Mouse (Mus musculus): Measurements from ENCODE around the gene Mylpf. TPM values are rescaled to one million over a fixed set of nuclear protein-coding genes. Genes with fewer than 3 reads are reported as not detected.
"Not testable (repeated sequence)": the region's sequence is repeated elsewhere in the genome, so short reads cannot be mapped to it uniquely, and the experiment has no call there.

Mylpf gene
- polyA plus RNA-seq, 1 experiment from 2014 or later = 12.6 TPM

GRCm38 (mm10) chr7:127234777-127235176 lies 26.1 kb downstream of the Mylpf start:
- Histone ChIP-seq H3K9me3 (replicated peaks) (peaks cover 24% of the 10 kb centered on the region), H3K27ac (replicated peaks) (peak overlapping the region; percentile 100; the same call in 1 of the 2 replicates), H3K27me3 (ENCODE audit: low read depth, poor library complexity, severe bottlenecking) (no peaks in the 10 kb centered on the region), H3K4me1 (peaks cover 40% of the 10 kb centered on the region), H3K4me3 (peak overlapping the region; percentile 98), H3K36me3 (peaks cover 74% of the 10 kb centered on the region)
- 99% methylated on average over 2 of the region's 2 CpGs for WGBS
- DNase-seq (ENCODE audit: low spot score) = no peak

DNA sequence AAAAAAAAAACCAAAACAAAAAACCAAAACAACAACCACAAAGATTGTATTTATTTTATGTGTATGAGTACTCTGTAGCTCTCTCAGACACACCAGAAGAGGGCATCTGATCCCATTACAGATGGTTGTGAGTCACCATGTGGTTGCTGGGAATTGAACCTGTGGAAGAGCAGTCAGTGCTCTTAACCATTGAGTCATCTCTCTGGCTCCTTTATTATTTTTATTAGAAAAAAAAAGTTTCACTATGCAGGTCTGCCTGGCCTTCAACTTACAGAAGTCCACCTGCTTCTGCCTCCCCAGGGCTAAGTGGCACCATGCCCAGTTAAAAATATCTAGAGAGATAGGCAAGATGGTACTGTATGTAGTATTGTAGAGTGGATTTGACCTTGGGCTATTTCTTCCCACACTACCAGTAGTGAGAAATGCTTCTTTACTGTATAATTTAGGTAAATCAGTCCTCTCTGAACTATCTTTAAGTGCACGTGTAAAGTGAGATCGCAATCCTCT lies 34.7 kb downstream of the Mylpf start:
- H3K36me3 ChIP-seq = peaks cover 48% of the 10 kb centered on the region
- 32% methylated on average over 2 of the region's 2 CpGs for WGBS
- H3K27ac ChIP-seq (replicated peaks) = peak overlapping the region; percentile 96
- peaks cover 7% of the 10 kb centered on the region for H3K9me3 ChIP-seq (replicated peaks)
- peak overlapping the region; percentile 85 for H3K4me3 ChIP-seq
- no peaks in the 10 kb centered on the region for H3K27me3 ChIP-seq (ENCODE audit: low read depth, poor library complexity, severe bottlenecking)
- peaks cover 35% of the 10 kb centered on the region for H3K4me1 ChIP-seq
- DNase-seq (ENCODE audit: low spot score) = no peak

DNA sequence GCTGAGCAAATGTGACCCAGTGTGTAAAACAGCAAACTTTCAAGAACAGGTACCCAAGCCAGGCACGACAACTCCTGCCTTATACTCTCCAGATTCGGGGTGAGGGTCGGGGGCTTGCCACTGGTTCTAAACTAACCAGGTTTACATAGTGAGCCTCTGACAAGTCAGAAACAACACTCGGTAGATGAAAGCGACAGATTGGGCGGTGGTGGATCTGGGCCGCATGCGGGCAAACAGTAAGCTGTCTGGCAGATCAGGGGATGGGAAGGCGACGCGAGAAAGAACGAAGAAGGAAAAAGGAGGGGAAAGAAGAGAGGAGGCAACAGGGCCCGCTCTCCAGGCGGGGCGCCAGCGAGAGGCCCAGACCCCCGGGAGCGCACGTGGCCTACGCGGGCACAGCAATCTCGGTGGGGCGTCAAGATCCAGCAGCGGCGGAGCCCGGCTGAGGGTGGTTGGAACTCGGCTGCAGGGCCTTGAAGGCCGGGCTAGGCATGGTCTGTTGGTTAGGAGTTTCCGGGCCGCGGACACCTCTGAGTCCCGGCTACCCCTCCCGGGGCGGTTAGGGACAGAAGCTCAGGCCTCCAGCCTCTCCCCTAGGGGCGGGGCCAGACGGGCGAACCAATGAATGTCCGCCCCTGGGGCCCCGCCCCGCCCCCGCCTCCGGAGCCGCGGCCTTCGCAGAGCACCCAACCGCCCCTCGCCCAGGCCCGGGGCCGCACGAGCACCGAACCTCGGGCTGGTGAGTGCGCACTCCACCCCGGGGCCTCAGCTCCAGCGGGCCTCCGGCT lies 35.4 kb downstream of the Mylpf start, which contains the start of gene Zfp771:
TSS of gene Zfp771 (plus strand) at position 405 of the 788 bp plus-strand sequence.
- H3K36me3 ChIP-seq = peaks cover 46% of the 10 kb centered on the region
- H3K9me3 ChIP-seq (replicated peaks) = peaks cover 7% of the 10 kb centered on the region
- peaks cover 35% of the 10 kb centered on the region for H3K4me1 ChIP-seq
- peak within 1 kb of the TSS; percentile 96 for H3K27ac ChIP-seq (replicated peaks)
- no peaks in the 10 kb centered on the region for H3K27me3 ChIP-seq (ENCODE audit: low read depth, poor library complexity, severe bottlenecking)
- peak within 1 kb of the TSS; percentile 85 for H3K4me3 ChIP-seq
- DNase-seq (ENCODE audit: low spot score) = peak; percentile 94
- 1% methylated on average over 56 of the region's 56 CpGs for WGBS

- H3K27me3 ChIP-seq (ENCODE audit: low read depth, poor library complexity, severe bottlenecking) = no peaks in the 10 kb centered on the region
These were observed 36.2 kb downstream of the Mylpf start for GRCm38 (mm10) chr7:127244658-127245510.

GRCm38 (mm10) chr7:127250511-127250910 lies 41.8 kb downstream of the Mylpf start:
- not testable (repeated sequence) for H3K27me3 ChIP-seq (ENCODE audit: low read depth, poor library complexity, severe bottlenecking); DNase-seq (ENCODE audit: low spot score); H3K9me3 ChIP-seq (replicated peaks); H3K27ac ChIP-seq (replicated peaks); H3K4me3 ChIP-seq
- H3K4me1 ChIP-seq = peaks cover 33% of the 10 kb centered on the region
- 95% methylated on average over 8 of the region's 8 CpGs for WGBS
- peaks cover 60% of the 10 kb centered on the region for H3K36me3 ChIP-seq

More at GRCm38 (mm10) chr7:127244658-127245510, 36.2 kb downstream of the Mylpf start:
- Histone ChIP-seq H3K9me3 (replicated peaks) (peaks cover 7% of the 10 kb centered on the region), H3K36me3 (peaks cover 46% of the 10 kb centered on the region), H3K4me3 (peak overlapping the region; percentile 85), H3K27ac (replicated peaks) (peak overlapping the region; percentile 96), H3K4me1 (peaks cover 35% of the 10 kb centered on the region)
- no peak for DNase-seq (ENCODE audit: low spot score)
- WGBS = 11% methylated on average over 32 of the region's 33 CpGs

DNA sequence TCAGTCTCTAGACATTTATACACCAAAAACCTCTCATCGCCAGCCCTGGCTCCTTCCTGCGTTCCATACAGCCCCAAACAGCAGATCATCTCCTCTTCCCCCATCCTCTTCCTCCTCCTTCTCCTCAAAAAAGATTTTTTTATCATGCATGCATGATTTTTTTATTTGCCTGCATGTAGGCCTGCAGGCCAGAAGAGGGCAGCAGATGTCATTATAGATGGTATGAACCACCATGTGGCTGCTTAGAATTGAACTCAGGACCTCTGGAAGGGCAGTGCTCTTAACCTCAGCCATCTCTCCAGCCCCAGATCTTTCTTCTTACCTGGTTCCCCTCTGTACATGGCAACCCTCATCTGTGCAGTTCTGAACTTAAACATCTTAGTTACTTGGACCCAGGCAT lies 43.7 kb downstream of the Mylpf start:
- no peaks in the 10 kb centered on the region for H3K9me3 ChIP-seq (replicated peaks)
- 100% methylated on average over 2 of the region's 2 CpGs for WGBS
- no peak overlapping the region for H3K4me3 ChIP-seq
- no peak for DNase-seq (ENCODE audit: low spot score)
- no peaks in the 10 kb centered on the region for H3K27me3 ChIP-seq (ENCODE audit: low read depth, poor library complexity, severe bottlenecking)
- peaks cover 59% of the 10 kb centered on the region for H3K36me3 ChIP-seq
- H3K4me1 ChIP-seq = peaks cover 20% of the 10 kb centered on the region
- H3K27ac ChIP-seq (replicated peaks) = no peak overlapping the region

GRCm38 (mm10) chr7:127253341-127253740 lies 44.7 kb downstream of the Mylpf start:
- peaks cover 20% of the 10 kb centered on the region for H3K4me1 ChIP-seq
- peak overlapping the region; percentile 63 for H3K4me3 ChIP-seq
- DNase-seq (ENCODE audit: low spot score) = no peak
- no peaks in the 10 kb centered on the region for H3K27me3 ChIP-seq (ENCODE audit: low read depth, poor library complexity, severe bottlenecking)
- 84% methylated on average over 6 of the region's 6 CpGs for WGBS
- peak overlapping the region; percentile 88 for H3K27ac ChIP-seq (replicated peaks)
- peaks cover 60% of the 10 kb centered on the region for H3K36me3 ChIP-seq
- H3K9me3 ChIP-seq (replicated peaks) = no peaks in the 10 kb centered on the region

- no peaks in the 10 kb centered on the region for H3K9me3 ChIP-seq (replicated peaks)
- peak overlapping the region; percentile 63 for H3K4me3 ChIP-seq
- peak; percentile 94 for DNase-seq (ENCODE audit: low spot score)
- 2% methylated on average over 136 of the region's 136 CpGs for WGBS
- peaks cover 62% of the 10 kb centered on the region for H3K36me3 ChIP-seq
- peaks cover 26% of the 10 kb centered on the region for H3K4me1 ChIP-seq
- peak overlapping the region; percentile 88 for H3K27ac ChIP-seq (replicated peaks)
- no peaks in the 10 kb centered on the region for H3K27me3 ChIP-seq (ENCODE audit: low read depth, poor library complexity, severe bottlenecking)
These were observed 45.4 kb downstream of the Mylpf start for GRCm38 (mm10) chr7:127253821-127254769.

DNA sequence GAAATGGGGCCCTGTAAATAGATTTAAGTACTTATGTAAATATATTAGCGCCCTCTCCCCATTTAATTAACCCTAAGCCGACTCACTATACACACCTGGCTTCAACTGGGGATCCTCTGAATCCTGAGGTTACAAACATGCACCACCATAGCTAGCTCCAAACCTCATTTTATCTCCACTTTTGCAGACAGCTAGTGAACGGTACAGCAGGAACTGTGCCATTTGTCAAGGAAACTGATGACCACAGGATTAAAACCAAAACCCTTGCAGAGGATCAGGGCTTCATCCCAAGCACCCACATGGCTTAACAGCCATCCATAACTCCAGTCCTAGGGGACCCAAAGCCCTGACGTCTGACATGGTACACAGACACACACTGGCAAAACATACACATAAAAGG lies 46.3 kb downstream of the Mylpf start:
- H3K4me3 ChIP-seq = peak overlapping the region; percentile 63
- no peaks in the 10 kb centered on the region for H3K9me3 ChIP-seq (replicated peaks)
- 37% methylated on average over 4 of the region's 4 CpGs for WGBS
- no peaks in the 10 kb centered on the region for H3K27me3 ChIP-seq (ENCODE audit: low read depth, poor library complexity, severe bottlenecking)
- peak overlapping the region; percentile 88 for H3K27ac ChIP-seq (replicated peaks)
- DNase-seq (ENCODE audit: low spot score) = no peak
- peaks cover 35% of the 10 kb centered on the region for H3K4me1 ChIP-seq
- H3K36me3 ChIP-seq = peaks cover 54% of the 10 kb centered on the region

- Histone ChIP-seq H3K9me3 (replicated peaks) (no peaks in the 10 kb centered on the region), H3K27ac (replicated peaks) (no peak overlapping the region), H3K4me1 (peaks cover 40% of the 10 kb centered on the region), H3K27me3 (ENCODE audit: low read depth, poor library complexity, severe bottlenecking) (no peaks in the 10 kb centered on the region), H3K4me3 (no peak overlapping the region), H3K36me3 (peaks cover 52% of the 10 kb centered on the region)
- DNase-seq (ENCODE audit: low spot score) = no peak
- WGBS = 88% methylated on average over 2 of the region's 2 CpGs
These were observed 47.3 kb downstream of the Mylpf start for GRCm38 (mm10) chr7:127255965-127256364.

DNA sequence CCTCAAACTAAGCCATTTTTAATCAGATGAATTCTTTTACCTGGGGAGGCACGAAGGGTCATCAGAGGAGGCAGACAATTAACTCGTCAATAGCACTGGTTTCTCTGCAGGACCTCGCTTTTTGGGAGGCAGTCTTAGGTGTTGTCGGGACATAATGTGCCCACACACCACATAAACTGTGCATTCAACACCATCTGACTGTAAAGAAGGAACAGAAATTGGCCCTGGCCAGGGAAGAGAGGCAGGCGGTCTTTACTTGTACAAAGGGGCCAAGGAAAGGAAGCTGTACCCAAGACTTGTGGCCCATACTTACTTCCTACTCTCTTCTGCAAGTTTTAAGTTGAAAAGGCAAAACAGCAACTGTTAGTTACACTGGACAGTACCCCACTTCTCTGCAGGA lies 47.8 kb downstream of the Mylpf start:
- Histone ChIP-seq H3K27ac (replicated peaks) (no peak overlapping the region), H3K9me3 (replicated peaks) (no peaks in the 10 kb centered on the region), H3K36me3 (peaks cover 48% of the 10 kb centered on the region), H3K4me1 (peaks cover 44% of the 10 kb centered on the region), H3K27me3 (ENCODE audit: low read depth, poor library complexity, severe bottlenecking) (no peaks in the 10 kb centered on the region), H3K4me3 (no peak overlapping the region)
- 89% methylated on average over 5 of the region's 5 CpGs for WGBS
- DNase-seq (ENCODE audit: low spot score) = no peak
